Mouse (Mus musculus): Measurements from ENCODE around the gene Olfr697.
"Not testable (repeated sequence)": the region's sequence is repeated elsewhere in the genome, so short reads cannot be mapped to it uniquely, and the experiment has no call there.

Olfr697 gene

DNA sequence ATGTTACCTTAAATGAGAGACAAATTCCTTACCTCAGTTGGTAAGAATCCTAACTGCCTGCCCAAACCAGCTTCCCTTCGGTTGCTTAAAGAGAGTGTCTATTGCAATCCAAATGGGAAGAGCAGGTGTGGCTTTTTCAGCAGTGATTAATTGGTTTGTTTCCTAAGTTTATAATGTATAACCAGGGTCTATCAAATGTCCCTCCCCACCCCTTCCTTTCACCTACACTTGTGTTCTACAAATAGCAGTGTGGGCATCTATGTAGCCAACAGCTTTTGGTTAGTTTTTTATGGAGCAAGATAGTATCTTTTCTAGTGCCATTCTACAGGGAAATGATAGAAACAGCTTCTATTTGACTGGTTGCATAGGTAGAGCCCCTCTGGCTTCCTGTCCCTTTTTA, at the start of gene Olfr697:
TSS of gene Olfr697 (minus strand) at position 101 of the 400 bp plus-strand sequence.
- DNase-seq (ENCODE audit: low spot score) = no peak

- no peak for DNase-seq (ENCODE audit: low spot score)
Observed at GRCm38 (mm10) chr7:106788330-106788729, 46.1 kb upstream of the Olfr697 start.

DNA sequence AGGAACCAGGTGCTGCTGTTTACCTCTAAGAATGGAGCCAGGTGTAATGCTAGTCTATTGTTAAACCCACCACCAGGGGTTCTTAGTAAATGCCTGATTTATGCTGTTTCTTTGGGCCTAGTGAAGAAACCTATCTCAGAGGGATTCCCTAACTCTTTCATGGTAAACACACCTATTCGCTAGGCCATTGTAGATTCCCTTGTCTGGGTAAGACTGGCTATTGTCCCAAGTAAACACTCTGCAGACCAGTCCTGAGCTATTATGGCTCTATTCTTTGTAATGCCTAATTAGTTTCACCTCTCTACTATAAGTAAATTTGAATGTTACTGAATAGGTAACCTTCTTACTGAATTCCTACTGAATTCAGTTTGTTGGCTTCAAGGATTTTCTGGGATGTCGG, 18.8 kb upstream of the Olfr697 start:
- not testable (repeated sequence) for DNase-seq (ENCODE audit: low spot score)

GRCm38 (mm10) chr7:106758800-106759199, 16.6 kb upstream of the Olfr697 start:
- DNase-seq (ENCODE audit: low spot score) = no peak

DNA sequence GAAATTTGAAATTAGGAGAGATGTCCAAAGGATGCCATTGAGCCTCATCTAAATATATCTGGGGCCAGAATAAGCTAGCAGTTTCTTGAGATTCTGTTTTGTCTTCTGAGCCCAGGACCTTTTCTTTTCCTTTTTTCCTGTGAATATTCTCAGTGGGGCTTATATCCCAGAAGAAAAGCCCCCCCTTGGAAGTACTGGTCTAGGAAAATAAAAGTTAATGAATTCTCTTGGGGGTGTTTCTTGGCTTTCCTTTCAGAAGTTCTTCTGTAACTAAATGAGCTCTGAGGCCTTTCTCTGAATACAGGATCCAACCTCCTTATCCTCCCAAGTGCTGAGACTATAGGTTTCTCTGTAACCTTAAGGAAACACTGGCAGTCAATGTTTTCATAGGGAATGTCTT, 13.1 kb upstream of the Olfr697 start, which contains the start of gene Olfr698:
TSS of gene Olfr698 (minus strand) at position 101 of the 400 bp plus-strand sequence.
- no peak for DNase-seq (ENCODE audit: low spot score)

DNA sequence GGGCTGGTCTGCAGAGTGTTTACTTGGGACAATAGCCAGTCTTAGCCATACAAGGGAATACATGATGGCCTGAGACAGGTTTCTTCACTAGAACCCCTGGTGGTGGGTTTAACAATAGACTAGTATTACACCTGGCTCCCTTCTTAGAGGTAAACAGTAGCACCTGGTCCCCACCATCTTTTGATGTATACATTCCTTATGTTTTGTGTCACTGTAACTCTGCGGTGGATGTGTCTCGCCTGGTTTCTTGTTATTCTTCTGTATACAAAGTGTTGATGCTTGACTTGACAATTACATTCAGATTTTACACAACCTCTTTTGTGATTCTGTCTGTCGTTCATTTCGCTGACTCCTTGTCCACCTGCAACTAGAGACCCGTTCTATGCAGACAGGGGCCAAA, 3.6 kb upstream of the Olfr697 start:
- DNase-seq (ENCODE audit: low spot score) = no peak

GRCm38 (mm10) chr7:106737028-106737427, 5.2 kb downstream of the Olfr697 start:
- DNase-seq (ENCODE audit: low spot score) = no peak

- no peak for DNase-seq (ENCODE audit: low spot score)
Observed at GRCm38 (mm10) chr7:106733717-106734116, 8.5 kb downstream of the Olfr697 start.

DNA sequence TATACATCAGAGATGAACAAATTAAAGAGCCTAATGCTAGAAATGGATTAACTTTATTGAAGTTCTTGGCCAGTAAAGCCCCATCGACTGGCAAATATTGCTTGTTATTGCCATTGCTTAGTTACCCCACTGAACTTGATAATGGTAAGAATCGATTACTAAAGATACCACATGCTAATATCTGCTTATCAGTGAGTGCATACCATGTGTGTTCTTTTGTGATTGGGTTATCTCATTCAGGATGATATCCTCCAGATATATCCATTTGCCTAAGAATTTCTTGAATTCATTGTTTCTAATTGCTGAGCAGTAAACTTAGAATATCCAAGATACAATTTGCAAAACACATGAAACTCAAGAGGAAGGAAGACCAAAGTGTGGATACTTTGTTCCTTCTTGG, 16.6 kb downstream of the Olfr697 start:
- DNase-seq (ENCODE audit: low spot score) = not testable (repeated sequence)

DNA sequence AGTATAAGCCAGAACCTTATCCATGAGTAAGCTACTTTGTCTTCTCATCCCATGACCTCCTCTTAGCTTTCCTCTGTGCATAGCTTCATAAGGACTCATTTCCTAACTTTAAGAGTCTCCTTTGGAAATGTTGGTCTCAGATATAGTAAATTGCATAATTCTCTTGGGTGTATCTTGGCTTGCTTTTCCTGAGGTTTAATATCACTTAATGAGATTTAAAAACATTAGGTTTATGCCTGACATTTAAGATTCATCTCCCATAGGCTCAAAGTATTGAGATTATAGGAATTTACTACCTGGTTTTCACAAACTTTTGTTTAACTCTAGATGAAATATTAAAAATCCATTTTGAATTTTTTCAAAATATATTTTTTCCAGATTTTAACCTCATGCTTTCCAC, 25.9 kb downstream of the Olfr697 start, which contains the start of gene Olfr695:
TSS of gene Olfr695 (minus strand) at position 101 of the 400 bp plus-strand sequence.
- DNase-seq (ENCODE audit: low spot score) = no peak

DNA sequence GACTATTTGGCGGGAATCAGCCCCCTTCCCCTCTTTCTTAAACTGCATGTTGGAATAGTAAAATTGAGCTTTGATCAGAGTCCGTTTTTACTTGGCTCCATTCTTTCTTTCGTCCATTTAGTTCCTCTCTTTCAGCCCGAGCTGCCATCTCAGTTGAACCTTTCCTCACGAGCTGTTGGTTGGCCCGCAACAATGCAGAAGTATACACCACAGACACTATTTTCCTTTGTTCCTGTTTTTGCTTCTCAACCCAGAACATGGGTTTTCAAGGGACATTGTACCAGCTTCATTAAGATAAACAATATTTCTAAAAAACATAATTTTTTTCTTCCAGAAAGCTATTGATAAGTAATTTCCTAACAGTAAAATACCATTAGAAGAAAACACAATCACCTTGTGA, 30.8 kb downstream of the Olfr697 start:
- DNase-seq (ENCODE audit: low spot score) = no peak

DNA sequence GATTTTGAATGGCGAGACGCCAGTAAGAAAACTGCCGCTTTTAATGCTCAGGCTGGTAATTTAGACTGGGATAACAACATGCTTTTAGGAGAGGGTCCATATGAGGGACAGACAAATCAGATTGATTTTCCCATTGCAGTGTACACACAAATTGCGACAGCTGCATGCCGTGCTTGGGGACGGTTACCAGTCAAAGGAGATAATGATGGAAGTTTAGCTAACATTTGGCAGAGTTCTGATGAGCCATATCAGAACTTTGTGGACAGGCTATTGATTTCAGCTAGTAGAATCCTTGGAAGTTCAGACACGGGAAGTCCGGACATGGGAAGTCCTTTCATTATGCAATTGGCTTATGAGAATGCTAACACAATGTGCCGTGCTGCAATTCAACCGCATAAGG, 34.5 kb downstream of the Olfr697 start:
- DNase-seq (ENCODE audit: low spot score) = not testable (repeated sequence)

GRCm38 (mm10) chr7:106696891-106697290, 45.4 kb downstream of the Olfr697 start:
- no peak for DNase-seq (ENCODE audit: low spot score)

- no peak for DNase-seq (ENCODE audit: low spot score)
Observed at GRCm38 (mm10) chr7:106692976-106693375, 49.3 kb downstream of the Olfr697 start.

DNA sequence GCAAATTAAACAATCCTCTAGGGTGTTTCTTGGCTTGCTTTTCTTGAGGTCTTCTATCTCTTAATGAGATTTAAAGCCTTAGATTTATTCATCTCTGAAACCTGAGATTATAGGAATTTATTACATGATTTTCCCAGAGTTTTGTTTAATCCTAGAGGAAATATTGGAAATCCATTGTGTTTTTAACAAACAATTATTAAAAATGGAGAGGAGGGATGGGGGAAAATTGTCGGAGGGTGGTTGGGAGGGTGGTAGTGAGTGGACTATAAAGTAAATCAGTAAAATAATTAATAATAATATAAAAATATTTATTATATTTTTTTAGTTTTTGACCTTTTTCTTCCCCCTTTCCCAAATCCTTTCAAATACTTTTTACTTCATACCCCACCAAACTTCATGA, 50.5 kb downstream of the Olfr697 start, which contains the start of gene Olfr694:
TSS of gene Olfr694 (minus strand) at position 101 of the 400 bp plus-strand sequence.
- DNase-seq (ENCODE audit: low spot score) = no peak
